Mouse (Mus musculus) stomach, embryonic 16.5 days (tissue): ENCODE results near the gene Rras2. TPM values are rescaled to one million over a fixed set of nuclear protein-coding genes. Genes with fewer than 3 reads are reported as not detected.
A peak's percentile ranks its signal among the peaks of the same experiment; 100 is the strongest.

Source experiments
- ATAC-seq: fragments of 200-750 bp; cut with Nextera tagmentation; 2 replicates; pipeline ENCODE4 v1.8.0; 2017; ENCODE audit warnings: moderate number of reproducible peaks, moderate TSS enrichment; ENCODE audit not compliant: insufficient read depth, low FRiP score
- H3K27ac ChIP-seq: fragments of 300-500 bp; sonication (generic); 2 replicates; pipeline ENCODE4 v1.5.1; 2014; ENCODE audit warnings: low read length
- H3K27me3 ChIP-seq: fragments of 300-500 bp; sonication (generic); 2 replicates; pipeline ENCODE4 v1.6.1; 2014; ENCODE audit warnings: low read length, control low read depth, mixed read lengths; ENCODE audit not compliant: control insufficient read depth, insufficient read depth
- H3K36me3 ChIP-seq: fragments of 300-500 bp; sonication (generic); 2 replicates; pipeline ENCODE4 v1.6.1; 2014; ENCODE audit warnings: low read length; ENCODE audit not compliant: control insufficient read depth, insufficient read depth
- H3K4me1 ChIP-seq: fragments of 300-500 bp; sonication (generic); 2 replicates; pipeline ENCODE4 v1.6.1; 2014; ENCODE audit warnings: low read length, control low read depth, mixed read lengths; ENCODE audit not compliant: control insufficient read depth, insufficient read depth
- H3K4me2 ChIP-seq: fragments of 300-500 bp; sonication (generic); 2 replicates; pipeline ENCODE4 v1.6.1; 2014; ENCODE audit warnings: low read depth, low read length, mixed read lengths
- H3K4me3 ChIP-seq: fragments of 300-500 bp; sonication (generic); replicated peaks from 2 replicates; pipeline ENCODE4 v1.5.1; 2014; ENCODE audit warnings: mild to moderate bottlenecking, low read length
- H3K9ac ChIP-seq: fragments of 300-500 bp; sonication (generic); 2 replicates; pipeline ENCODE4 v1.6.1; 2014; ENCODE audit warnings: low read length
- H3K9me3 ChIP-seq: fragments of 300-500 bp; sonication (generic); replicated peaks from 2 replicates; pipeline ENCODE4 v1.6.1; 2016; ENCODE audit warnings: low read length, control low read depth; ENCODE audit not compliant: control insufficient read depth
- WGBS: fragments of 180-500 bp; shearing (Covaris S2); extraction: QIAGEN DNeasy Blood & Tissue Kit; methylation state at CpG from one replicate; pipeline ENCODE4 v1.1.7; 2014; 5-methylcytosine and 5-hydroxymethylcytosine counted together
- polyA plus RNA-seq: library from polyadenylated mRNA; unstranded; fragments of >200 nt; fragmentation: Nextera tagmentation; extraction: Ambion mirVana; gene quantifications from 2 replicates; pipeline ENCODE4 v1.2.1, GENCODE M21; 2015

Rras2 gene
- polyA plus RNA-seq, 1 experiment from 2014 or later: 22.9 TPM

- H3K4me1 ChIP-seq: peaks cover 29% of the 10 kb centered on the region
- no peak overlapping the region for H3K4me3 ChIP-seq
- no peak overlapping the region for H3K9ac ChIP-seq
- no peaks in the 10 kb centered on the region for H3K27me3 ChIP-seq
- no peaks in the 10 kb centered on the region for H3K36me3 ChIP-seq
- WGBS: 79% methylated on average over 11 of the region's 11 CpGs
- no peaks in the 10 kb centered on the region for H3K9me3 ChIP-seq
- H3K27ac ChIP-seq: no peak overlapping the region
- H3K4me2 ChIP-seq: no peak overlapping the region
- ATAC-seq: no peak
Observed at GRCm38 (mm10) chr7:114069726-114070457, 47.7 kb downstream of the Rras2 start.

GRCm38 (mm10) chr7:114068956-114069533 is 48.5 kb downstream of the Rras2 start:
- H3K27ac ChIP-seq: no peak overlapping the region
- H3K9ac ChIP-seq: no peak overlapping the region
- no peak overlapping the region for H3K4me2 ChIP-seq
- no peak overlapping the region for H3K4me3 ChIP-seq
- no peaks in the 10 kb centered on the region for H3K36me3 ChIP-seq
- no peak for ATAC-seq
- peaks cover 29% of the 10 kb centered on the region for H3K4me1 ChIP-seq
- no peaks in the 10 kb centered on the region for H3K9me3 ChIP-seq
- no peaks in the 10 kb centered on the region for H3K27me3 ChIP-seq
- 72% methylated on average over 11 of the region's 11 CpGs for WGBS

GRCm38 (mm10) chr7:114066529-114067178 is 50.9 kb downstream of the Rras2 start:
- peaks cover 17% of the 10 kb centered on the region for H3K4me1 ChIP-seq
- no peaks in the 10 kb centered on the region for H3K27me3 ChIP-seq
- peak; percentile 69; the same call in 1 of the 2 replicates for ATAC-seq
- no peaks in the 10 kb centered on the region for H3K36me3 ChIP-seq
- peak overlapping the region; percentile 69 for H3K4me2 ChIP-seq
- WGBS: 6% methylated on average over 14 of the region's 14 CpGs
- peak overlapping the region; percentile 49 for H3K9ac ChIP-seq
- peak overlapping the region; percentile 76 for H3K27ac ChIP-seq
- peak overlapping the region; percentile 36 for H3K4me3 ChIP-seq
- H3K9me3 ChIP-seq: no peaks in the 10 kb centered on the region

GRCm38 (mm10) chr7:114065407-114066185 is 52.0 kb downstream of the Rras2 start:
- WGBS: 33% methylated on average over 11 of the region's 11 CpGs

GRCm38 (mm10) chr7:114063966-114064365 is 53.6 kb downstream of the Rras2 start:
- Histone ChIP-seq H3K4me2 (no peak overlapping the region), H3K4me1 (peaks cover 17% of the 10 kb centered on the region), H3K4me3 (no peak overlapping the region), H3K9ac (0 out of 2 replicates have a peak overlapping the region, but pooled peaks have one; percentile 5), H3K27ac (peak overlapping the region; percentile 18), H3K9me3 (no peaks in the 10 kb centered on the region), H3K36me3 (no peaks in the 10 kb centered on the region), H3K27me3 (no peaks in the 10 kb centered on the region)
- ATAC-seq: no peak
- WGBS: 68% methylated on average over 6 of the region's 6 CpGs

More at GRCm38 (mm10) chr7:114065407-114066185, 52.0 kb downstream of the Rras2 start:
- H3K4me3 ChIP-seq: no peak overlapping the region
- peaks cover 17% of the 10 kb centered on the region for H3K4me1 ChIP-seq
- 0 out of 2 replicates have a peak overlapping the region, but pooled peaks have one; percentile 69 for H3K4me2 ChIP-seq
- peak overlapping the region; percentile 49; the same call in 1 of the 2 replicates for H3K9ac ChIP-seq
- no peaks in the 10 kb centered on the region for H3K9me3 ChIP-seq
- H3K36me3 ChIP-seq: no peaks in the 10 kb centered on the region
- ATAC-seq: 0 out of 2 replicates have a peak, but pooled peaks have one; percentile 48
- H3K27ac ChIP-seq: peak overlapping the region; percentile 76
- H3K27me3 ChIP-seq: no peaks in the 10 kb centered on the region

GRCm38 (mm10) chr7:114063534-114063933 is 54.0 kb downstream of the Rras2 start:
- no peaks in the 10 kb centered on the region for H3K27me3 ChIP-seq
- H3K4me3 ChIP-seq: no peak overlapping the region
- H3K9ac ChIP-seq: 0 out of 2 replicates have a peak overlapping the region, but pooled peaks have one; percentile 5
- peak overlapping the region; percentile 18 for H3K27ac ChIP-seq
- peak; percentile 64 for ATAC-seq
- no peak overlapping the region for H3K4me2 ChIP-seq
- peaks cover 17% of the 10 kb centered on the region for H3K4me1 ChIP-seq
- no peaks in the 10 kb centered on the region for H3K36me3 ChIP-seq
- WGBS: 38% methylated on average over 8 of the region's 8 CpGs
- H3K9me3 ChIP-seq: no peaks in the 10 kb centered on the region

- ATAC-seq: no peak
- no peaks in the 10 kb centered on the region for H3K9me3 ChIP-seq
- no peak overlapping the region for H3K9ac ChIP-seq
- H3K4me3 ChIP-seq: no peak overlapping the region
- no peak overlapping the region for H3K4me2 ChIP-seq
- no peaks in the 10 kb centered on the region for H3K36me3 ChIP-seq
- no peak overlapping the region for H3K27ac ChIP-seq
- H3K4me1 ChIP-seq: peaks cover 17% of the 10 kb centered on the region
- 78% methylated on average over 1 of the region's 1 CpGs for WGBS
- H3K27me3 ChIP-seq: no peaks in the 10 kb centered on the region
Observed at GRCm38 (mm10) chr7:114062451-114062850, 55.1 kb downstream of the Rras2 start.

GRCm38 (mm10) chr7:114060445-114060844 is 57.1 kb downstream of the Rras2 start:
- Histone ChIP-seq H3K4me1 (peaks cover 5% of the 10 kb centered on the region), H3K27me3 (no peaks in the 10 kb centered on the region), H3K9me3 (no peaks in the 10 kb centered on the region), H3K4me2 (no peak overlapping the region), H3K4me3 (no peak overlapping the region), H3K9ac (no peak overlapping the region), H3K27ac (no peak overlapping the region), H3K36me3 (no peaks in the 10 kb centered on the region)
- ATAC-seq: no peak
- whole genome bisulfite sequencing: 96% methylated on average over 6 of the region's 6 CpGs
